Mouse (Mus musculus): Measurements from ENCODE around the gene Smad3. TPM values are rescaled to one million over a fixed set of nuclear protein-coding genes. Genes with fewer than 3 reads are reported as not detected.

Gene Smad3
- polyA plus RNA-seq, 1 experiment from 2014 or later: 9.0 TPM

- no peak overlapping the region for H3K27ac ChIP-seq
- H3K4me2 ChIP-seq (replicated peaks): no peak overlapping the region
- H3K4me3 ChIP-seq (replicated peaks; ENCODE audit: low read length): no peak overlapping the region
- no peaks in the 10 kb centered on the region for H3K27me3 ChIP-seq (ENCODE audit: control insufficient read depth, insufficient read depth, low read length)
- H3K9ac ChIP-seq: no peak overlapping the region
- WGBS: 83% methylated on average over 4 of the region's 4 CpGs
- no peaks in the 10 kb centered on the region for H3K9me3 ChIP-seq (ENCODE audit: control insufficient read depth, low read length)
- no peaks in the 10 kb centered on the region; the same call in 1 of the 2 replicates for H3K4me1 ChIP-seq (replicated peaks; ENCODE audit: control insufficient read depth, insufficient read depth, low read length)
- ATAC-seq (ENCODE audit: low FRiP score): no peak
- DNase-seq (ENCODE audit: low spot score): no peak
- no peaks in the 10 kb centered on the region for H3K36me3 ChIP-seq (replicated peaks; ENCODE audit: control insufficient read depth, insufficient read depth)
Measured at GRCm38 (mm10) chr9:63790222-63790621, 32.4 kb upstream of the Smad3 start.

DNA sequence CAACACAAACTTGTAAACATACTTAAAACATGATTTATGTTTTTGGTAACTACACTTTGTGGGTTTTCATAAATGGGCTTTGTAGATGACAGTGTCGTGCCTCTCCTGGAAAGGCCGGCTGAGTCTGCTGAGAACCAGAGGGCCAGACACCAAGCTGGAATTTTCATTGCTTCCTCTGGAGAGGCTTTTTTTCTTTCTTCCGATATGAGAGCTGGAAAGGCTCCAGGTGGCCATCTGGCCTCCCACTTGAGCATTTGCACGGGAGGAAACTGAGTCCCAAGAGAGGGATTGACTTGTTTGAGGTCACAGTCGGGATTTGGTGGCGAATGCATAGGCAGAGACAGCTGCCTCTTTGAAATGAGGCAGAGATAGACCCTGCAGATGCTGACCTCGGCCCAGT, 31.6 kb upstream of the Smad3 start:
- Histone ChIP-seq H3K4me1 (replicated peaks; ENCODE audit: control insufficient read depth, insufficient read depth, low read length) (no peaks in the 10 kb centered on the region), H3K9ac (no peak overlapping the region), H3K27ac (no peak overlapping the region), H3K4me2 (replicated peaks) (no peak overlapping the region), H3K36me3 (replicated peaks; ENCODE audit: control insufficient read depth, insufficient read depth) (no peaks in the 10 kb centered on the region), H3K4me3 (replicated peaks; ENCODE audit: low read length) (no peak overlapping the region), H3K27me3 (ENCODE audit: control insufficient read depth, insufficient read depth, low read length) (no peaks in the 10 kb centered on the region), H3K9me3 (ENCODE audit: control insufficient read depth, low read length) (no peaks in the 10 kb centered on the region)
- 52% methylated on average over 7 of the region's 7 CpGs for WGBS
- DNase-seq (ENCODE audit: low spot score): no peak
- ATAC-seq (ENCODE audit: low FRiP score): no peak

DNA sequence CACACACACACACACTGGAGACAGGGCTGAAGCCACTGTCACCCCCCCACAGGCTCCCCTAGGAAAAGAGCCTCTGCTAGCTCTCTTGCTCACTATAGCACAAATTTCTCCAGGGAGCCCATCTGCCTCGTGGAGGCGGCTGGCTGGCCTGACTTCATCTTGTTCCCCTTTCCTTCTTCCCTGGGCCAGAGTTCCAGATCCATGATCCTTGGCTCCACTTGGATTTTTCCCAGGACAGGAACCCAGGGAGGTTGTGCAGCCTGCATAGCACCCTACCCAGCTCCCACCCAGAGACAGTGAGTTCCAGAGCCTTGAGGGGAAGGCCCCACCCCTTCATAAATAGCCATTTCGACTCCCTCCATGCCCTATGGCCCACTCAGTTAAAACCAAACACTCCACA, 29.8 kb upstream of the Smad3 start:
- Histone ChIP-seq H3K9ac (no peak overlapping the region), H3K4me1 (replicated peaks; ENCODE audit: control insufficient read depth, insufficient read depth, low read length) (peaks cover 5% of the 10 kb centered on the region), H3K4me3 (replicated peaks; ENCODE audit: low read length) (no peak overlapping the region), H3K27me3 (ENCODE audit: control insufficient read depth, insufficient read depth, low read length) (no peaks in the 10 kb centered on the region), H3K9me3 (ENCODE audit: control insufficient read depth, low read length) (no peaks in the 10 kb centered on the region), H3K27ac (no peak overlapping the region), H3K4me2 (replicated peaks) (no peak overlapping the region), H3K36me3 (replicated peaks; ENCODE audit: control insufficient read depth, insufficient read depth) (no peaks in the 10 kb centered on the region)
- ATAC-seq (ENCODE audit: low FRiP score): no peak
- no peak for DNase-seq (ENCODE audit: low spot score)
- WGBS: 27% methylated on average over 3 of the region's 3 CpGs

DNA sequence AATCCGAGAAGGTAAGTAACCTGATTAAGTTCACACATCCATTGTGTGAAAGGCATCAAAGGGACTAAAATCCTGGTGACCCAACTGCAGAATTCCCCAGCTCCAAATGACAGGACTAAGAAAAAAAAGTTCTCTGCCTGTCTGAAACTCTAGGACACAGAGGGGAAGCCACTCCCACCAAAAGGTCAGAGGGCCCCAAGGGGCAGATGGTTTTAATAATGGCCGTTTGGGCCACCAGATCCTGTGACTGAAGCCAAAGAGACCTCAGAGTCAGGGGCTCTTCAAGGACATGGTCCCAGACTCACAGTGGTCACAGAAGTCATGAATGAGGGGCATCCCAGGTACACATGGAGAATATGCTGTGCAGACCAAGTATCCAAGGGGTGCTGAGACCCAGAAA, 29.3 kb upstream of the Smad3 start:
- Histone ChIP-seq H3K27ac (no peak overlapping the region), H3K4me3 (replicated peaks; ENCODE audit: low read length) (no peak overlapping the region), H3K27me3 (ENCODE audit: control insufficient read depth, insufficient read depth, low read length) (no peaks in the 10 kb centered on the region), H3K36me3 (replicated peaks; ENCODE audit: control insufficient read depth, insufficient read depth) (no peaks in the 10 kb centered on the region), H3K4me2 (replicated peaks) (no peak overlapping the region), H3K9ac (no peak overlapping the region), H3K4me1 (replicated peaks; ENCODE audit: control insufficient read depth, insufficient read depth, low read length) (peaks cover 10% of the 10 kb centered on the region), H3K9me3 (ENCODE audit: control insufficient read depth, low read length) (no peaks in the 10 kb centered on the region)
- DNase-seq (ENCODE audit: low spot score): no peak
- 20% methylated on average over 2 of the region's 2 CpGs for WGBS
- ATAC-seq (ENCODE audit: low FRiP score): no peak

DNA sequence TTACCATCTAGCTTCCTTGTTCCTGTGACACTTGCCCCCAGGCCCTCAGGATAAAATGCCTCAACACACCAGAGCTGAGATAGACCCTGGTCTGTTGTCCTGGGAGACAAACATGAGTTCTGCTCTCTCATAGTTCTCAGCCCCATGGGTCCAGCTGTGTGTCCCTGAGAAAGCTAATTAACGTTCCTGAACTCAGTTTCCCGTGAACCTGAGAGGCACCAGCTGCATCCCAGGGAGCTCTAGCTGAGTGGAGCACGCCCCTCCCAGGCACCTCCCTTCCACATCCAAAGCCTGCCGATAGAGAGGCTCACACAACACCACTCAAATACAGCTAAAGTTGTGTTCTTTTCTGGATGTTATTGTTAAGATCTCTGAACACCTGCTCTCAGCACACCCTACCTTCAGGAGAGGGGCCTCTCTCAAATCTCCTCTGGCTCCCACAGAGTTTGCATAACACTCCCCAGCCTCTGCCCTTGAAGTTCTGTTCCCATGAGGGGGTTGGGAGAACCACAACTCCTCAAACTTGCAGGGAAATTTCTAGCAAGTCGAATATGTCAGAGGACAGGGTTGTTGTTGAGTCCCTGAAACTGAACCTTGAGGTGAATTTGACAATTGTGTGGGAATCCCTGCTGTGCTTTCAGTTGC, 28.4 kb upstream of the Smad3 start:
- ATAC-seq (ENCODE audit: low FRiP score) (no peak), DNase-seq (ENCODE audit: low spot score) (no peak)
- whole genome bisulfite sequencing: 11% methylated on average over 5 of the region's 5 CpGs
- Histone ChIP-seq H3K4me3 (replicated peaks; ENCODE audit: low read length) (no peak overlapping the region), H3K27me3 (ENCODE audit: control insufficient read depth, insufficient read depth, low read length) (no peaks in the 10 kb centered on the region), H3K36me3 (replicated peaks; ENCODE audit: control insufficient read depth, insufficient read depth) (no peaks in the 10 kb centered on the region), H3K9ac (no peak overlapping the region), H3K9me3 (ENCODE audit: control insufficient read depth, low read length) (no peaks in the 10 kb centered on the region), H3K27ac (no peak overlapping the region), H3K4me1 (replicated peaks; ENCODE audit: control insufficient read depth, insufficient read depth, low read length) (peaks cover 11% of the 10 kb centered on the region), H3K4me2 (replicated peaks) (no peak overlapping the region)

GRCm38 (mm10) chr9:63785492-63785891, 27.7 kb upstream of the Smad3 start:
- no peak for ATAC-seq (ENCODE audit: low FRiP score)
- Histone ChIP-seq H3K4me1 (replicated peaks; ENCODE audit: control insufficient read depth, insufficient read depth, low read length) (peaks cover 11% of the 10 kb centered on the region), H3K27me3 (ENCODE audit: control insufficient read depth, insufficient read depth, low read length) (no peaks in the 10 kb centered on the region), H3K27ac (no peak overlapping the region), H3K9me3 (ENCODE audit: control insufficient read depth, low read length) (no peaks in the 10 kb centered on the region), H3K4me3 (replicated peaks; ENCODE audit: low read length) (no peak overlapping the region), H3K36me3 (replicated peaks; ENCODE audit: control insufficient read depth, insufficient read depth) (no peaks in the 10 kb centered on the region), H3K9ac (no peak overlapping the region), H3K4me2 (replicated peaks) (no peak overlapping the region)
- 68% methylated on average over 5 of the region's 5 CpGs for WGBS
- no peak for DNase-seq (ENCODE audit: low spot score)

DNA sequence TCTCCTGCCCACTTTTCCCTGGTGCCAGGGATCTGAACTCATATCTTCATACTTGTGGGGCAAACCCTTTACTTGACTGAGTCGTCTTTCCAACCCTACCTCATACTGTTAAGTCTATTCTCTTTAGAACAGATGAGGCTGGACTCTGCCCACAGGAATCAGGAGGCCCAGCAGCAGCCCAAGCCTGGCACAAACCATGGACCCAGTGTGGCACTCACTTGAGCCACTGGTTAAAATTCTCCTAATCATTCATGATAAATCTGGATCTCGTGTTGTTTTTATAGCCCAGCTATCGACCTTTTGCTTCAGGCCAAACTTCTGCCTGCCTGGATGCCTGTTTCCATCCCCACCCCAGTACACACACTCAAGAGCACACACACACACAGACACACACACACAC, 26.8 kb upstream of the Smad3 start:
- no peak for ATAC-seq (ENCODE audit: low FRiP score)
- DNase-seq (ENCODE audit: low spot score): no peak
- 79% methylated on average over 3 of the region's 3 CpGs for WGBS

GRCm38 (mm10) chr9:63782744-63783143, 24.9 kb upstream of the Smad3 start:
- H3K4me3 ChIP-seq (replicated peaks; ENCODE audit: low read length): no peak overlapping the region
- H3K4me1 ChIP-seq (replicated peaks; ENCODE audit: control insufficient read depth, insufficient read depth, low read length): peaks cover 11% of the 10 kb centered on the region
- no peak for DNase-seq (ENCODE audit: low spot score)
- no peaks in the 10 kb centered on the region for H3K9me3 ChIP-seq (ENCODE audit: control insufficient read depth, low read length)
- no peak overlapping the region for H3K9ac ChIP-seq
- H3K27ac ChIP-seq: no peak overlapping the region
- no peak for ATAC-seq (ENCODE audit: low FRiP score)
- H3K36me3 ChIP-seq (replicated peaks; ENCODE audit: control insufficient read depth, insufficient read depth): no peaks in the 10 kb centered on the region
- H3K4me2 ChIP-seq (replicated peaks): no peak overlapping the region
- 21% methylated on average over 4 of the region's 4 CpGs for WGBS
- H3K27me3 ChIP-seq (ENCODE audit: control insufficient read depth, insufficient read depth, low read length): no peaks in the 10 kb centered on the region

More for the DNA sequence above, 26.8 kb upstream of the Smad3 start:
- Histone ChIP-seq H3K9me3 (ENCODE audit: control insufficient read depth, low read length) (no peaks in the 10 kb centered on the region), H3K4me2 (replicated peaks) (no peak overlapping the region), H3K9ac (no peak overlapping the region), H3K27ac (no peak overlapping the region), H3K4me1 (replicated peaks; ENCODE audit: control insufficient read depth, insufficient read depth, low read length) (peaks cover 11% of the 10 kb centered on the region), H3K36me3 (replicated peaks; ENCODE audit: control insufficient read depth, insufficient read depth) (no peaks in the 10 kb centered on the region), H3K4me3 (replicated peaks; ENCODE audit: low read length) (no peak overlapping the region), H3K27me3 (ENCODE audit: control insufficient read depth, insufficient read depth, low read length) (no peaks in the 10 kb centered on the region)

DNA sequence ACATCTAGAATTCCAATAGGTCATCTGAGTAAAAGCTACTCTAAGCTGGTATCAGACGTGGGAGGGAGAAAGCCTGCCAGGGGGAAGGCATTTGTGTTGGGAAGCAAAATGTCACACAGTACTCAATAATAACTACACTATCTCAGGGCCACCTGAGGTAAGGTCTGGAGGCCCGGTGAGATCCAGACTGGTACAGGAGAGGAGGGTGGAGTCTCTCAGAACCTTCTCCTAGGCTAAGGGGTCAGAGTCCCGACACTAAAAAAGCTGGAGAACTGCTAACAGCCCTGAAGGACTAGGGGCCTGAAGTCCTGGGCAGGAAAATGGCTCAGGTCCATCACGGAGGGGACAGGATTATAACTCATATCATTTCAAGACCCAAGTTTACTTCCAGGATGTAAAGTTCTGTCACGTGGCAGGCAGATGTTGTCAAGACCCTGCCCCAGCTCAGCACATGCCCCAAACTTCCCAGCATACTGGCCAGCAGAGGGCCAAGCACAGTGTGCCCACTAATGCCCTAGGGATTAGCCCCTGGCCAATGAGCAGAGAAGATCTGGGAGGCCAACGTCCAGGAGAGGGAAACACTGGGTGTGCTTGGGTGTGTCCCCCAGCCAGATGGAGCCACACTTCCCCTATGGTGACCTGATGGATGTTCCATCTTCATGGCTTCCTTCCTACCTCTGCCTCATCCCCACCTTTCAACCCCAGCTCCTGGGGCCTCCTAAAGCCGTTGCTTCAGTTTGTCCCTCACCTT, 24.1 kb upstream of the Smad3 start:
- Histone ChIP-seq H3K27me3 (ENCODE audit: control insufficient read depth, insufficient read depth, low read length) (no peaks in the 10 kb centered on the region), H3K4me2 (replicated peaks) (no peak overlapping the region), H3K27ac (no peak overlapping the region), H3K9ac (no peak overlapping the region), H3K9me3 (ENCODE audit: control insufficient read depth, low read length) (no peaks in the 10 kb centered on the region), H3K36me3 (replicated peaks; ENCODE audit: control insufficient read depth, insufficient read depth) (no peaks in the 10 kb centered on the region), H3K4me1 (replicated peaks; ENCODE audit: control insufficient read depth, insufficient read depth, low read length) (peaks cover 11% of the 10 kb centered on the region), H3K4me3 (replicated peaks; ENCODE audit: low read length) (no peak overlapping the region)
- 86% methylated on average over 7 of the region's 7 CpGs for WGBS
- no peak for ATAC-seq (ENCODE audit: low FRiP score)
- DNase-seq (ENCODE audit: low spot score): no peak
